ENCODE assay signal across 15 mouse cellular contexts in genomic region chr12:108653358-108654335, GRCm38 (mm10). TPM values are rescaled to one million over a fixed set of nuclear protein-coding genes. Genes with fewer than 3 reads are reported as not detected.
DNase-seq lines count a peak whose midpoint lies in the region; ATAC-seq and TF ChIP-seq lines count a peak whose summit lies in the region.
"Had no signal": no experiment of that assay in that cellular context is flagged by ENCODE, and none has a peak within 500 bp of the region (broad histone marks: within the 10 kb centered on the region; RNA-seq: fewer than 3 reads in every experiment).

No protein-coding gene starts in this region.

- ATAC-seq in hematopoietic stem cell, adult 5-6 weeks (replicated peaks in 1 of 2; ENCODE audit: insufficient read depth in 1 of 2, low FRiP score in 2 of 2, low TSS enrichment in 1 of 2, low read depth in 1 of 2, poor library complexity in 2 of 2, severe bottlenecking in 2 of 2) = peak; percentile 68 to 80
- peak; percentile 59 for ATAC-seq in liver, embryonic 11.5 days (replicated peaks; ENCODE audit: low FRiP score)

- 26% methylated on average over 11 of the region's 11 CpGs for WGBS in thymus, adult 2 months
- 44% methylated on average over 11 of the region's 11 CpGs for WGBS in liver, embryonic 11.5 days

- H3K27ac ChIP-seq in thymus, adult 2 months (ENCODE audit: control insufficient read depth, insufficient read depth, low read length) = 0 out of 2 replicates have a peak overlapping the region, but pooled peaks have one; percentile 24
- peak overlapping the region; percentile 52; the same call in 1 of the 2 replicates for H3K27ac ChIP-seq in liver, embryonic 11.5 days (ENCODE audit: low read depth, low read length)
- H3K27ac ChIP-seq: embryonic facial prominence, embryonic 12.5 days; forebrain, embryonic 12.5 days; heart, embryonic 13.5 days; hindbrain, embryonic 14.5 days; lung, embryonic 15.5 days had no signal

- H3K36me3 ChIP-seq in thymus, adult 2 months (ENCODE audit: control insufficient read depth, insufficient read depth, low read length) = peaks cover 12% of the 10 kb centered on the region
- peaks cover 5% of the 10 kb centered on the region for H3K36me3 ChIP-seq in liver, embryonic 11.5 days (ENCODE audit: control insufficient read depth, insufficient read depth, low read length)

- no peak overlapping the region for H3K4me3 ChIP-seq in thymus, adult 2 months (ENCODE audit: control insufficient read depth, insufficient read depth, low read length)
- H3K4me3 ChIP-seq in liver, embryonic 11.5 days (ENCODE audit: low read depth, low read length) = no peak overlapping the region
- H3K4me3 ChIP-seq: embryonic facial prominence, embryonic 12.5 days; forebrain, embryonic 12.5 days; heart, embryonic 13.5 days; lung, embryonic 15.5 days had no signal

- TF ChIP-seq POLR2A in thymus, adult 2 months (IDR thresholded peaks at IDR 0.05; ENCODE audit: control insufficient read depth, extremely low read depth, insufficient read depth, low read length, poor library complexity) = no peak

- H3K4me1 ChIP-seq in thymus, adult 2 months (replicated peaks; ENCODE audit: control insufficient read depth, insufficient read depth, low read length) = peaks cover 33% of the 10 kb centered on the region
- H3K4me1 ChIP-seq in liver, embryonic 11.5 days (replicated peaks; ENCODE audit: control insufficient read depth, insufficient read depth, low read length) = peaks cover 23% of the 10 kb centered on the region
- H3K4me1 ChIP-seq: embryonic facial prominence, embryonic 12.5 days; forebrain, embryonic 12.5 days; lung, embryonic 15.5 days had no signal

- no peaks in the 10 kb centered on the region for H3K27me3 ChIP-seq in thymus, adult 2 months (ENCODE audit: control insufficient read depth, insufficient read depth, low read length)
- H3K27me3 ChIP-seq in liver, embryonic 11.5 days (replicated peaks; ENCODE audit: control insufficient read depth, insufficient read depth, low read length) = no peaks in the 10 kb centered on the region
- H3K27me3 ChIP-seq: embryonic facial prominence, embryonic 12.5 days; forebrain, embryonic 12.5 days; heart, embryonic 13.5 days; lung, embryonic 15.5 days had no signal

- H3K4me2 ChIP-seq in liver, embryonic 11.5 days = peak overlapping the region; percentile 33
- H3K4me2 ChIP-seq: embryonic facial prominence, embryonic 12.5 days; forebrain, embryonic 12.5 days; heart, embryonic 13.5 days; hindbrain, embryonic 14.5 days; lung, embryonic 15.5 days had no signal

- DNase-seq in thymus, adult 2 months = no peak
- no peak for DNase-seq in thymus, postnatal 36 days
- no peak for DNase-seq in liver, embryonic 11.5 days (ENCODE audit: low spot score)
- no peak for DNase-seq in adrenal gland, adult 2 months
- DNase-seq in frontal cortex, postnatal 25 days (ENCODE audit: low spot score in 2 of 2) = no peak
- no peak for DNase-seq in urinary bladder, adult 2 months (ENCODE audit: low spot score)
- DNase-seq: cerebellum, adult 9-10 months; layer of hippocampus, adult 9-11 months; left cerebral cortex, postnatal 4 days had no signal

- no peaks in the 10 kb centered on the region for H3K9me3 ChIP-seq in liver, embryonic 11.5 days (ENCODE audit: control insufficient read depth, low read length)
- H3K9me3 ChIP-seq: embryonic facial prominence, embryonic 12.5 days; forebrain, embryonic 12.5 days; heart, embryonic 13.5 days; lung, embryonic 15.5 days had no signal

- no peak for TF ChIP-seq CTCF in thymus, adult 2 months (IDR thresholded peaks at IDR 0.05; ENCODE audit: borderline replicate concordance, control insufficient read depth, extremely low read depth, insufficient read depth, low read length, poor library complexity)

- no peak overlapping the region for H3K9ac ChIP-seq in liver, embryonic 11.5 days (ENCODE audit: low read depth, low read length)
- H3K9ac ChIP-seq: embryonic facial prominence, embryonic 12.5 days; forebrain, embryonic 12.5 days; heart, embryonic 13.5 days; hindbrain, embryonic 14.5 days; lung, embryonic 15.5 days had no signal

RNA-seq across cellular contexts. Expression of gene Degs2, which starts 48.5 kb away (rescaled TPM):
- 21.1 and 21.6 TPM in 2 replicates for polyA plus RNA-seq in thymus, adult 2 months (2012; rRNA removed)
- not detected in 2 replicates for total RNA-seq in hematopoietic stem cell, adult 5-6 weeks (2017)
- 0.33 and 0.48 TPM in 2 replicates for polyA plus RNA-seq in liver, embryonic 11.5 days (2014; fragmentation: Nextera tagmentation; extraction: Ambion mirVana)
- under 1 TPM in 1 of 2 experiments, not detected in 1; 0.17 TPM for total RNA-seq in adrenal gland, adult 2 months (2021)
- 0.10 and 0.27 TPM in 2 replicates for polyA plus RNA-seq in adrenal gland, adult 2 months (2012; rRNA removed)
- polyA plus RNA-seq in urinary bladder, adult 2 months (2012; rRNA removed) = 55.0 and 72.3 TPM in 2 replicates
- total RNA-seq: left cerebral cortex, postnatal 4 days had no signal

Comparison
In these comparisons a context has a peak if more than half of its experiments do, and no peak if none do; other contexts are left out.
1. RNA of gene Degs2, which starts 48.5 kb away (polyA plus RNA-seq): 55.0 to 72.3 TPM in urinary bladder, adult 2 months and 21.1 to 21.6 TPM in thymus, adult 2 months; 0.33 to 0.48 TPM in liver, embryonic 11.5 days and 0.10 to 0.27 TPM in adrenal gland, adult 2 months; every median in the first group is over 10 times any median in the second.